Mouse (Mus musculus) erythroblast, embryonic 14.5 days (primary cell): ENCODE measurements around the gene Tuba8. TPM values are rescaled to one million over a fixed set of nuclear protein-coding genes. Genes with fewer than 3 reads are reported as not detected.
A peak's percentile ranks its signal among the peaks of the same experiment; 100 is the strongest.

Source experiments
- H3K27me3 ChIP-seq: 2 replicates; pipeline ENCODE4 v1.6.1; 2012; ENCODE audit warnings: inconsistent platforms; ENCODE audit not compliant: control insufficient read depth
- H3K36me3 ChIP-seq: 2 replicates; pipeline ENCODE4 v1.6.1; 2012; ENCODE audit warnings: mild to moderate bottlenecking, inconsistent platforms; ENCODE audit not compliant: control insufficient read depth
- H3K4me1 ChIP-seq: 2 replicates; pipeline ENCODE4 v1.6.1; 2012; ENCODE audit warnings: inconsistent platforms; ENCODE audit not compliant: control insufficient read depth
- H3K4me3 ChIP-seq: replicated peaks from 2 replicates; pipeline ENCODE3; 2012; ENCODE audit warnings: moderate library complexity, mild to moderate bottlenecking, inconsistent platforms
- H3K9me3 ChIP-seq: 2 replicates; pipeline ENCODE4 v1.6.1; 2012; ENCODE audit warnings: low read length, inconsistent platforms, mixed read lengths; ENCODE audit not compliant: control insufficient read depth
- GATA1 ChIP-seq: IDR thresholded peaks from 2 replicates; pipeline ENCODE4 v1.6.1; 2012; ENCODE audit warnings: low read length, inconsistent platforms, mixed read lengths
- TAL1 ChIP-seq: IDR thresholded peaks from 3 replicates; pipeline ENCODE4 v1.6.1; 2012; ENCODE audit warnings: low read length, inconsistent platforms, mixed read lengths
- polyA plus RNA-seq: library from polyadenylated mRNA; stranded (reverse); fragments of >175 nt; gene quantifications from 2 replicates; pipeline ENCODE4 v1.2.3, GENCODE M21; 2012

Gene Tuba8
- polyA plus RNA-seq, 1 experiment, result 0.01 TPM

- Histone ChIP-seq H3K27me3 (no peaks in the 10 kb centered on the region), H3K36me3 (peaks cover 17% of the 10 kb centered on the region), H3K9me3 (no peaks in the 10 kb centered on the region), H3K4me3 (no peak overlapping the region), H3K4me1 (no peaks in the 10 kb centered on the region)
- TF ChIP-seq GATA1 (no peak), TAL1 (no peak)
Measured at GRCm38 (mm10) chr6:121262004-121262403, 51.5 kb downstream of the Tuba8 start.

DNA sequence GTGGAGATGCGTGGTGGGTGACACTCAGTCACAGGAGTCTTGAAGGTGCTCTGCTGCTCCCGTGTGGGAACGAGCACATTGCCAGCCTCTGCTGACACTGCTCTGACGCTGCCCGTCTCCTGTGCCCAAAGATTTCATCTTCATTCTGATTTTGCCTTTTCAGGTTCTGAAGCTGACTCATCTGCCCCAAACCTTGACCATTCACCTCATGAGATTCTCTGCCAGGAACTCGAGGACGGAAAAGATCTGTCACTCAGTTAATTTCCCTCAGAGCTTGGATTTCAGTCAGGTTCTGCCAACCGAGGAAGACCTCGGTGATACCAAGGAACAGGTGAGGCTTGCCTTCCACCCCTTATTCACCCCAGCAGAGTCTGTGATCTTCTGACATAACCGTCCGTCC lies 52.0 kb downstream of the Tuba8 start:
- Histone ChIP-seq H3K4me3 (no peak overlapping the region), H3K9me3 (no peaks in the 10 kb centered on the region), H3K36me3 (peaks cover 17% of the 10 kb centered on the region), H3K27me3 (no peaks in the 10 kb centered on the region), H3K4me1 (no peaks in the 10 kb centered on the region)
- TF ChIP-seq GATA1 (no peak), TAL1 (no peak)

DNA sequence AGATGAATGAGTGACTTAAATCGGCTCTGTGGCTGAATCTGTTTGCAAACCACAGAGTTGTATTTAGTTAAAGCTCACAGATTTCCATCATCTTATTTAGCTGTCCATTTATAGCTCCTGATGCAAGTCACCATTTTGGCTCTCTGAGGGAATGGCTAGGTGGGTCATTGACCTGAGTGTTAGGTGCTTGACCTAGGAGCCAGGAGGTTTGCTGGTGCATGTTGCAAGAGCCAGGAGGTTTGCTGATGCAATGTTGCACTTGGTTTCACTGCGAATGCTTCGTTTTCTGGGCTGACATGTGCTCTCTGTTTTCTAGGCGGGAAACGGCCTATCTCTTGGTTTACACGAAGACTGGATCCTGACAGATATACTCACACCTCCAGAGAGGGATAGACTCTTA lies 59.7 kb downstream of the Tuba8 start:
- no peaks in the 10 kb centered on the region for H3K27me3 ChIP-seq
- peaks cover 10% of the 10 kb centered on the region for H3K4me1 ChIP-seq
- no peaks in the 10 kb centered on the region for H3K9me3 ChIP-seq
- no peak overlapping the region for H3K4me3 ChIP-seq
- no peaks in the 10 kb centered on the region; the same call in 1 of the 2 replicates for H3K36me3 ChIP-seq
- TF ChIP-seq GATA1, result no peak
- TF ChIP-seq TAL1, result no peak

- H3K4me1 ChIP-seq, result peaks cover 10% of the 10 kb centered on the region
- peak overlapping the region; percentile 75 for H3K4me3 ChIP-seq
- H3K9me3 ChIP-seq, result no peaks in the 10 kb centered on the region
- no peaks in the 10 kb centered on the region for H3K36me3 ChIP-seq
- TF ChIP-seq GATA1, result no peak
- no peak for TF ChIP-seq TAL1
- no peaks in the 10 kb centered on the region for H3K27me3 ChIP-seq
Measured at GRCm38 (mm10) chr6:121271707-121272074, 61.2 kb downstream of the Tuba8 start.

DNA sequence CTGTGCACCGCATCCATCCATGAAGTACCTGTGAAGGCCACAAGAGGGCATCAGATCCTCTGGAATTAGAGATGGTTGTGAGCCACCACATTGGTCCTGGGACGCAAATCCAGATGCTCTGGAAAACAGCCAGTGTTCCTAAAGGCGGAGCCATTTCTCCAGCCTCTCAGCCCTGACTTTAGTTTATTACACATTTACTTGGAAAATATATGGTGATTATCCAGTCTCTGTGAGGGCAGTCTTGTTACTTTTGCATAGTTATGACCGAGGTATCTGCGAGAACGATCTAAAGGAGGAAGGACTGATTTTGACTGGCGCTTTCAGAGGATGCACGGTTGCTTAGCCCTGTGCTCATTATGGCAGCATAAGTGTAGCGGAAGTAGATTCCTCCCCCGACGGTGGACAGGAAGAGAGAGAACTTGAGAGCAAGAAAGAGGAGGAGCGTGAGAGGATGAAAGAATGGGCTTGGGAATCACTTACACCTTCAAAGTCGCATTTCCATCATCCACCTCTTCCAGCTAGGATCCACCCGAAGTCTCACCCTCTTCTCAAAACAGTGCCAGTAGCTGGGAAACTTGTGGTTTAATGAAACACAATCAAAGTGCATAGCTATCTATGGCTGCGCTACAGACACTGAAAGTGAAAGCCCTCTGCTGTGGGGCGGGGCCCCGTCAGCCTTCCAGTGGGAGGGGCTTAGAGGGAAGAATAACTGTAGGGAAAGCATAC lies 61.7 kb downstream of the Tuba8 start:
- Histone ChIP-seq H3K36me3 (no peaks in the 10 kb centered on the region), H3K4me3 (peak overlapping the region; percentile 75), H3K9me3 (no peaks in the 10 kb centered on the region), H3K4me1 (peaks cover 10% of the 10 kb centered on the region), H3K27me3 (no peaks in the 10 kb centered on the region)
- TF ChIP-seq GATA1 (peak; percentile 22; the same call in 1 of the 2 replicates), TAL1 (no peak)

DNA sequence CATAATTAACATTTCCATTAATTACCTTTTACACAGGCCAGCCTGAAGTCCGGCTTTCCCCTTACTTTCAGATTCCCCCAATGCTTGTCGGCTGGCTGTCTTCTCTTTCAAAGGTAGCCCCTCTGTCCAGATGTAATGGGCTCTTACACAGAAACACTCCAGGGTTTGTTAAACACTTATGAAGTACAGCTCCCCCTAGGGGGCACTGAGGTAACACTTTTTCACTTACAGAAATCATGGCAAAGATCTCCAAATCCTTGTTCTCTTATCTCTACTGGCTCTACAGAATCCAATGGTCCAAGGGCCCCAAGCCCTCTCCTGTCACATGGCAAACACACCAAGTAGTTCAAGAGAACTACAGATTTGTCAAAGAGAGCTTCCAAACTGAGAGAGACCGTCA lies 63.9 kb downstream of the Tuba8 start:
- H3K36me3 ChIP-seq, result no peaks in the 10 kb centered on the region
- H3K9me3 ChIP-seq, result no peaks in the 10 kb centered on the region
- H3K4me1 ChIP-seq, result peaks cover 10% of the 10 kb centered on the region
- TF ChIP-seq TAL1 (no peak), GATA1 (no peak)
- peaks cover 5% of the 10 kb centered on the region; the same call in 1 of the 2 replicates for H3K27me3 ChIP-seq
- no peak overlapping the region for H3K4me3 ChIP-seq

Other genes with a start within 250 kb of the Tuba8 start
- 9.7 and 11.0 TPM in 2 replicates for gene Mical3, start 79.7 kb upstream of the Tuba8 start, polyA plus RNA-seq
- 0.09 and 0.23 TPM in 2 replicates for gene Pex26, start 27.0 kb upstream of the Tuba8 start, polyA plus RNA-seq
- 0.15 TPM in 1 of 2 replicates, not detected in the other for gene Usp18, start 35.2 kb downstream of the Tuba8 start, polyA plus RNA-seq
- gene Slc6a13, start 89.5 kb downstream of the Tuba8 start, polyA plus RNA-seq, result 0.39 and 0.55 TPM in 2 replicates
- not detected in 2 replicates for gene Slc6a12, start 132.4 kb downstream of the Tuba8 start, polyA plus RNA-seq